Mouse (Mus musculus) MN1 (cell line): ENCODE measurements at regions not wholly inside any gene's neighbourhood (a gene's known extent, or its start where the extent isn't known, plus 50 kb on each side); places are given as distances from the start of the nearest gene placed in this dataset.

Experiments
- DNase-seq: peaks from one replicate; pipeline ENCODE4 v3.0.0-alpha.2; 2016; ENCODE audit warnings: low spot score

GRCm38 (mm10) chr9:47133454-47133853, 134.9 kb downstream of the Gm4791 start:
- no peak for DNase-seq

GRCm38 (mm10) chr9:47133873-47134272, 135.3 kb downstream of the Gm4791 start:
- no peak for DNase-seq

GRCm38 (mm10) chr9:47134479-47134878, 135.9 kb downstream of the Gm4791 start:
- no peak for DNase-seq

GRCm38 (mm10) chr9:47136641-47137040, 138.1 kb downstream of the Gm4791 start:
- no peak for DNase-seq

GRCm38 (mm10) chr9:47153471-47153870, 154.9 kb downstream of the Gm4791 start:
- no peak for DNase-seq

- no peak for DNase-seq
Measured at GRCm38 (mm10) chr9:47165480-47166131, 167.1 kb downstream of the Gm4791 start.

GRCm38 (mm10) chr9:47167681-47168240, 169.2 kb downstream of the Gm4791 start:
- no peak for DNase-seq

GRCm38 (mm10) chr9:47176044-47176443, 177.5 kb downstream of the Gm4791 start:
- DNase-seq, result no peak

GRCm38 (mm10) chr9:47218101-47218500, 219.6 kb downstream of the Gm4791 start:
- DNase-seq, result no peak

- no peak for DNase-seq
Measured at GRCm38 (mm10) chr9:47223536-47223935, 225.0 kb downstream of the Gm4791 start.

- no peak for DNase-seq
Measured at GRCm38 (mm10) chr9:47224249-47224648, 225.7 kb downstream of the Gm4791 start.

- no peak for DNase-seq
Measured at GRCm38 (mm10) chr9:47226476-47227271, 228.1 kb downstream of the Gm4791 start.

GRCm38 (mm10) chr9:47227298-47227697, 228.8 kb downstream of the Gm4791 start:
- DNase-seq, result no peak

GRCm38 (mm10) chr9:47228736-47229135, 230.2 kb downstream of the Gm4791 start:
- no peak for DNase-seq

- DNase-seq, result no peak
Measured at GRCm38 (mm10) chr9:47229296-47229695, 230.8 kb downstream of the Gm4791 start.

GRCm38 (mm10) chr9:47240950-47241349, 242.4 kb downstream of the Gm4791 start:
- no peak for DNase-seq

- no peak for DNase-seq
Measured at GRCm38 (mm10) chr9:47242051-47242450, 243.5 kb downstream of the Gm4791 start.

- no peak for DNase-seq
Measured at GRCm38 (mm10) chr9:47242526-47242925, 244.0 kb downstream of the Gm4791 start.

- DNase-seq, result peak; percentile 72
Measured at GRCm38 (mm10) chr9:47249029-47249428, 250.5 kb downstream of the Gm4791 start.

GRCm38 (mm10) chr9:47251160-47251559, 252.6 kb downstream of the Gm4791 start:
- DNase-seq, result no peak

GRCm38 (mm10) chr9:47253836-47254657, 255.5 kb downstream of the Gm4791 start:
- no peak for DNase-seq

GRCm38 (mm10) chr9:47265946-47266490, 264.0 kb upstream of the Cadm1 start:
- peak; percentile 77 for DNase-seq
